Mouse (Mus musculus): ENCODE measurements at regions not wholly inside any gene's neighbourhood (a gene's known extent, or its start where the extent isn't known, plus 50 kb on each side); places are given as distances from the start of the nearest gene placed in this dataset.
"Not testable (repeated sequence)": the region's sequence is repeated elsewhere in the genome, so short reads cannot be mapped to it uniquely, and the experiment has no call there.

DNA sequence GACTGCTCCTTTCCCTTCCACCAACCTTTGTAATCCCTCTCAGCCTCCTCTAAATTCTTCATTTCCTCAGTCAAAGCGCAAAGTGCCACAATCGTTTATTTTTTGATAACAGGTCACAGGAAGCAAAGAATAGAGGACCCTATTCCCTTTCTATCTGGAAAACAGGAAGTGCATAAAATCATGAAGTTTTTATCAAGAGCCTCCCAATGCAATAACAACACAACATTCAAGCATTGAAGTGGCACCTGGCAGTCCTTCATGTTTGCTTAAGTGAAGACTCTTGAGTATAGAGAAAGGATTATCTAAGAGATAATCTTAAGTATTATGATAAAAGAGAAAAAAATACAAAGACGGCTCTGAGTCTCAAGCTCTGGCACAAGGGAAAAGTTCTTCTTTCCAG lies 111.9 kb downstream of the Ibtk start:
- Histone ChIP-seq H3K9ac (ENCODE audit: low read length) (no peak overlapping the region), H3K27me3 (ENCODE audit: control insufficient read depth, insufficient read depth, low read depth, low read length) (no peaks in the 10 kb centered on the region), H3K4me1 (replicated peaks; ENCODE audit: control insufficient read depth, insufficient read depth, low read length) (0 out of 2 replicates have a peak, but pooled peaks cover 2% of the 10 kb centered on the region), H3K9me3 (ENCODE audit: control insufficient read depth, low read length) (peaks cover 4% of the 10 kb centered on the region; the same call in 1 of the 2 replicates), H3K36me3 (ENCODE audit: control insufficient read depth, insufficient read depth, low read length) (no peaks in the 10 kb centered on the region), H3K4me3 (ENCODE audit: low read length) (no peak overlapping the region), H3K27ac (ENCODE audit: low read length) (no peak overlapping the region), H3K4me2 (ENCODE audit: low read depth, low read length) (no peak overlapping the region)
- WGBS, result 31% methylated on average over 3 of the region's 3 CpGs
- ATAC-seq (ENCODE audit: low read depth), result peak; percentile 62

- 45% methylated on average over 3 of the region's 3 CpGs for WGBS
- ATAC-seq (ENCODE audit: low read depth), result no peak
Observed at GRCm38 (mm10) chr9:85636131-85636447, 113.0 kb downstream of the Ibtk start.

DNA sequence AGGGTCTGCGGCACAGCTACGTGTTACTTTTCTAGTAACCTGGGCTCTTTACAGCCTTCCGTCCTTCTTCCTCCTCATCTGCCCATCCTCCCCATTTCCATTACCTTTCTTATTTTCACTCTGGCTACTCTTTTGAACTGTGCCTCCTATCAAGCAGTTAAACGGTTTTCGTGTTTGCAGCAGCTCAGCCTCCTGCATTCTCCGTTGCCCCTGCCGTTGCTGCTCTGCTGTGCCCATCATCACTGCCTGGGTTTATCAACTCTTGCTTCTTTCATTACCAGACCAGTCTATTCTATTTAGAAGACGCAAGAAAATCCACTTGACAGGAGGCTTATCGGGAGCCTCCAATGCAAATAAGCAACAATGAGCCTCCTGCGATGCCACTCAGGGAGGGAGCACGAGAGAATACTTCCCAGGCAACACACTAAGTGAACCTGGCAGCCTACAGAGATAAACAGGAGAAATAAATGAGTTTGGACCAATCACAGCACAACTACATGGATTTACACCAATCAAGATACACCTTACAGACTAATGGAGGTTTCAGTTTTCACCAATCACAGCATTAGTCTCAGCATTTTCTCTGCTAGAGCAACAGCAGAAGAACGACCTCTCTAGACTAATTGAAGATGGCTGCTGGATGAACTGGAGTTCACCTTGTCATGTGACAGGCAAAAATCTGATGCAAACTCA lies 113.5 kb downstream of the Ibtk start:
- no peak overlapping the region for H3K4me2 ChIP-seq (ENCODE audit: low read depth, low read length)
- no peak overlapping the region for H3K9ac ChIP-seq (ENCODE audit: low read length)
- no peak for ATAC-seq (ENCODE audit: low read depth)
- no peak overlapping the region for H3K27ac ChIP-seq (ENCODE audit: low read length)
- no peaks in the 10 kb centered on the region for H3K27me3 ChIP-seq (ENCODE audit: control insufficient read depth, insufficient read depth, low read depth, low read length)
- no peak overlapping the region for H3K4me3 ChIP-seq (ENCODE audit: low read length)
- H3K9me3 ChIP-seq (ENCODE audit: control insufficient read depth, low read length), result peaks cover 4% of the 10 kb centered on the region; the same call in 1 of the 2 replicates
- no peaks in the 10 kb centered on the region for H3K36me3 ChIP-seq (ENCODE audit: control insufficient read depth, insufficient read depth, low read length)
- WGBS, result 81% methylated on average over 12 of the region's 12 CpGs
- no peaks in the 10 kb centered on the region for H3K4me1 ChIP-seq (replicated peaks; ENCODE audit: control insufficient read depth, insufficient read depth, low read length)

More at GRCm38 (mm10) chr9:85636131-85636447, 113.0 kb downstream of the Ibtk start:
- Histone ChIP-seq H3K4me2 (ENCODE audit: low read depth, low read length) (no peak overlapping the region), H3K4me3 (ENCODE audit: low read length) (no peak overlapping the region), H3K9me3 (ENCODE audit: control insufficient read depth, low read length) (peaks cover 4% of the 10 kb centered on the region; the same call in 1 of the 2 replicates), H3K36me3 (ENCODE audit: control insufficient read depth, insufficient read depth, low read length) (no peaks in the 10 kb centered on the region), H3K27ac (ENCODE audit: low read length) (no peak overlapping the region), H3K4me1 (replicated peaks; ENCODE audit: control insufficient read depth, insufficient read depth, low read length) (0 out of 2 replicates have a peak, but pooled peaks cover 2% of the 10 kb centered on the region), H3K9ac (ENCODE audit: low read length) (no peak overlapping the region), H3K27me3 (ENCODE audit: control insufficient read depth, insufficient read depth, low read depth, low read length) (no peaks in the 10 kb centered on the region)

DNA sequence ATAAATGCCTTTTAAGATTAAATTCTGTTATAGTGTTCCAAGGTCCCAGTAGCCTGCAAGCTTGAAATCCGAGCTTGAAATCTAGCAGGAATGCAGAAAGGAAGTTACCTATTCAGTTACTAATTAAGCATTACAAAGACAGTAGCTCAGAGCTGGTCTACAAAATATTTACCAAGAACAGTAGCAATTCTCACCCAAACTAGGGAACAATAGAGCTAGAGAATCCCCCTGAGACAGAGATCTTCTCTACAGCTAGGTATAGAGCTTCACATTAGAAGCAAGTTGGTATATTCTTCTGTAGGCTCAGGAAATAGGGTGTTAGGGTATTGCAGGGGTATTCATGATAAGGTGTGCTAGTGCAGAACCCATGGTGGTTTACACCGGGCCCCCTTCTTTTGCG lies 114.3 kb downstream of the Ibtk start:
- not testable (repeated sequence) for H3K4me1 ChIP-seq (replicated peaks; ENCODE audit: control insufficient read depth, insufficient read depth, low read length); H3K27ac ChIP-seq (ENCODE audit: low read length); H3K27me3 ChIP-seq (ENCODE audit: control insufficient read depth, insufficient read depth, low read depth, low read length); H3K9ac ChIP-seq (ENCODE audit: low read length); H3K9me3 ChIP-seq (ENCODE audit: control insufficient read depth, low read length); H3K4me3 ChIP-seq (ENCODE audit: low read length); H3K36me3 ChIP-seq (ENCODE audit: control insufficient read depth, insufficient read depth, low read length); ATAC-seq (ENCODE audit: low read depth); H3K4me2 ChIP-seq (ENCODE audit: low read depth, low read length)
- 80% methylated on average over 3 of the region's 3 CpGs for WGBS

DNA sequence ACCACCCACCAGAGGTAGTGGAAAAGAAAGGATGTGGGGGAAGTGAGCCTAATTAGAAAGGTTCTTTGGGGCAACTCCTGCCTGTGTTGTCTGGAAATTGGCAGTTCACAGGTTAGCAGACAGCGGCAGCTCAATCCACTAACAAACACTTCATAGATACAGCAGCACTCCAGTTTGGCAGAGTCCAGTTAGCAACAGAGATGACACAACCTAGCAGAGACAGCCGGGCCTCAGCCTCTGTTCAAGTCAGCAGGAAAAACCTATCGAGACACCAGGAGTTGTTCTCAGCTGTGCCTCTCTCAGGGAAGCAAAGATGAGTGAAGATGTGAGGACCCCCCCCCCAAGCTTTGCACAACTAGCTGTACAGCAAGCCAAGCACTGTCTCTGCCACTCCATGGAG lies 131.2 kb downstream of the Ibtk start:
- Histone ChIP-seq H3K27me3 (ENCODE audit: control insufficient read depth, insufficient read depth, low read depth, low read length) (no peaks in the 10 kb centered on the region), H3K9me3 (ENCODE audit: control insufficient read depth, low read length) (no peaks in the 10 kb centered on the region), H3K36me3 (ENCODE audit: control insufficient read depth, insufficient read depth, low read length) (no peaks in the 10 kb centered on the region), H3K27ac (ENCODE audit: low read length) (no peak overlapping the region), H3K4me2 (ENCODE audit: low read depth, low read length) (no peak overlapping the region), H3K4me3 (ENCODE audit: low read length) (no peak overlapping the region), H3K4me1 (replicated peaks; ENCODE audit: control insufficient read depth, insufficient read depth, low read length) (no peaks in the 10 kb centered on the region; the same call in 1 of the 2 replicates), H3K9ac (ENCODE audit: low read length) (no peak overlapping the region)
- ATAC-seq (ENCODE audit: low read depth), result peak; percentile 74
- WGBS, result 49% methylated on average over 3 of the region's 3 CpGs

- Histone ChIP-seq H3K9me3 (ENCODE audit: control insufficient read depth, low read length) (no peaks in the 10 kb centered on the region), H3K9ac (ENCODE audit: low read length) (no peak overlapping the region), H3K4me2 (ENCODE audit: low read depth, low read length) (no peak overlapping the region), H3K36me3 (ENCODE audit: control insufficient read depth, insufficient read depth, low read length) (no peaks in the 10 kb centered on the region), H3K27ac (ENCODE audit: low read length) (no peak overlapping the region), H3K4me1 (replicated peaks; ENCODE audit: control insufficient read depth, insufficient read depth, low read length) (no peaks in the 10 kb centered on the region; the same call in 1 of the 2 replicates), H3K4me3 (ENCODE audit: low read length) (no peak overlapping the region), H3K27me3 (ENCODE audit: control insufficient read depth, insufficient read depth, low read depth, low read length) (no peaks in the 10 kb centered on the region)
- ATAC-seq (ENCODE audit: low read depth), result 0 out of 2 replicates have a peak, but pooled peaks have one; percentile 20
- 48% methylated on average over 2 of the region's 2 CpGs for WGBS
Observed at GRCm38 (mm10) chr9:85617177-85617777, 131.9 kb downstream of the Ibtk start.

- Histone ChIP-seq H3K9ac (ENCODE audit: low read length) (no peak overlapping the region), H3K27me3 (ENCODE audit: control insufficient read depth, insufficient read depth, low read depth, low read length) (no peaks in the 10 kb centered on the region), H3K27ac (ENCODE audit: low read length) (no peak overlapping the region), H3K4me1 (replicated peaks; ENCODE audit: control insufficient read depth, insufficient read depth, low read length) (no peaks in the 10 kb centered on the region; the same call in 1 of the 2 replicates), H3K36me3 (ENCODE audit: control insufficient read depth, insufficient read depth, low read length) (no peaks in the 10 kb centered on the region), H3K9me3 (ENCODE audit: control insufficient read depth, low read length) (no peaks in the 10 kb centered on the region), H3K4me3 (ENCODE audit: low read length) (no peak overlapping the region), H3K4me2 (ENCODE audit: low read depth, low read length) (no peak overlapping the region)
- whole genome bisulfite sequencing, result 65% methylated on average over 12 of the region's 12 CpGs
- no peak for ATAC-seq (ENCODE audit: low read depth)
Observed at GRCm38 (mm10) chr9:85616266-85616869, 132.8 kb downstream of the Ibtk start.

DNA sequence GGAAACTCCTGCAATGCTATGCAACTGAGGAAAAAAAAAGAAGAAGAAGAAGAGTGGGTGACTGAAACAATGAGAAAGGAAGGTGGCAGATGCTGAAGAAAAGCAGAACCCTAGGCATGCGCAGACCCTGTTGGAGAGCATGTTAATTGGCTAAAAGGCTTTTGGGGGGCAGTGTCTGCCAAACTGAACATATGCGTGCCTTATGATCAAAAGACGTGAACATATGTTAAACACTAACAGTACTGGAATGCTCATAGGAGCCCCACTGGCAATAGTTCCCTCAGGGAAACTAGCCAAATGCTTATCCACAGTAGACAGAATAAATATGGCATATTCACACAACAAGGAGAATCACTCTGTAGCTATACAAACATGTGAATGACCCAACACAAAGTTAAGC lies 140.0 kb downstream of the Ibtk start:
- no peak overlapping the region for H3K9ac ChIP-seq (ENCODE audit: low read length)
- H3K9me3 ChIP-seq (ENCODE audit: control insufficient read depth, low read length), result no peaks in the 10 kb centered on the region
- WGBS, result 79% methylated on average over 3 of the region's 3 CpGs
- H3K4me1 ChIP-seq (replicated peaks; ENCODE audit: control insufficient read depth, insufficient read depth, low read length), result no peaks in the 10 kb centered on the region
- H3K4me3 ChIP-seq (ENCODE audit: low read length), result no peak overlapping the region
- H3K36me3 ChIP-seq (ENCODE audit: control insufficient read depth, insufficient read depth, low read length), result no peaks in the 10 kb centered on the region
- H3K27ac ChIP-seq (ENCODE audit: low read length), result no peak overlapping the region
- H3K27me3 ChIP-seq (ENCODE audit: control insufficient read depth, insufficient read depth, low read depth, low read length), result no peaks in the 10 kb centered on the region
- ATAC-seq (ENCODE audit: low read depth), result no peak
- H3K4me2 ChIP-seq (ENCODE audit: low read depth, low read length), result no peak overlapping the region

GRCm38 (mm10) chr9:85596959-85597358 lies 152.2 kb downstream of the Ibtk start:
- H3K36me3 ChIP-seq (ENCODE audit: control insufficient read depth, insufficient read depth, low read length), result no peaks in the 10 kb centered on the region
- H3K27ac ChIP-seq (ENCODE audit: low read length), result no peak overlapping the region
- H3K27me3 ChIP-seq (ENCODE audit: control insufficient read depth, insufficient read depth, low read depth, low read length), result no peaks in the 10 kb centered on the region
- H3K9ac ChIP-seq (ENCODE audit: low read length), result no peak overlapping the region
- 35% methylated on average over 2 of the region's 2 CpGs for WGBS
- no peaks in the 10 kb centered on the region for H3K9me3 ChIP-seq (ENCODE audit: control insufficient read depth, low read length)
- no peaks in the 10 kb centered on the region for H3K4me1 ChIP-seq (replicated peaks; ENCODE audit: control insufficient read depth, insufficient read depth, low read length)
- H3K4me2 ChIP-seq (ENCODE audit: low read depth, low read length), result no peak overlapping the region
- ATAC-seq (ENCODE audit: low read depth), result no peak
- H3K4me3 ChIP-seq (ENCODE audit: low read length), result no peak overlapping the region
